In the genomic region with DNA sequence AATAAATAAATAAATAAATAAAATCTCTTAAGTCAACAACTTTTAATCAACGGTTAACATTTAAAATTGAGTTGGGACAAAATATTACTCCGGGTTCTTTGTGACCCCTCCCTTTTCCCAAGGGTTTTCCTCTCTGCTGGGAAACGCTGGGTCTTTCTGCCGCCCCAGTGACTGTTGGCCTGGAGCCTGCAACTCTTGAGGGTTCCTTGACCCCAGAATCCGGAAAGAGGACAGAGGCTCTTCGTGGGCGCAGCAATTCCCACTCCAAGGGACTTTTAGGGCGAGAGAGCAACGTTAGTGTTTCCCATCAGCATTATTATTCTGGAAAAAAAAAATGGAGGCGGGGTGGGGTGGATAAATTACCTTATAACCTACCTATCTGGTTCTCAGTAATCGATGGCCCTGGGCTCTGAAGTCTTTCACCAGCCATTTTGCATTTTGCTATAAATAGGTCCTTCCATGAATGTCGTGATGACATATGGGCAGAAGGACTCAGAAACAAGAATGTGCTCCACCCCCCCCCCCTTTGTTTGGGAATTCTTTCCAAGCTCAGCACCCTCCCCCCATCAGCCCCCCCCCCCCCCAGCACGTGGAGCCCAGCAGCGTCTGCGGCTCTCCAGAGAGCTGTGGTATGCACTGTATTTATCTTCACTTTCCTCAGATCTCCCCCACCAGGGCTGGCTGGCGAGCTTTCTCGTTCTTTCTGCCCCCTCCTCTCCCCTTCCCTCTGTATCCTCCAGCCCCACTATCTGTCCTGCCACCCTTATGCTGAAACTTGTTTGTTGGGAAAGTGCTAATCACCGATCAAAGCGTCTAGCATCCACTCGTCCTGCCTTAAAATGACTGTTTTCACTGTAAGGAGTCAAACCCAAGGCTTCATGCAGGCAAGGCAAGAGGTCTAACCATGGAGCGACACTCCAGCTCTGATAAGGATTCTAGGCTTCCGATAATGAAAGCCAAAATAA, we compare ENCODE assay signal across 10 mouse cellular contexts. TPM values are rescaled to one million over a fixed set of nuclear protein-coding genes. Genes with fewer than 3 reads are reported as not detected.
DNase-seq lines count a peak whose midpoint lies in the region; ATAC-seq and TF ChIP-seq lines count a peak whose summit lies in the region.
"Had no signal": no experiment of that assay in that cellular context is flagged by ENCODE, and none has a peak within 500 bp of the region (broad histone marks: within the 10 kb centered on the region; RNA-seq: fewer than 3 reads in every experiment).

No protein-coding gene starts in this region.

- ATAC-seq in embryonic facial prominence, embryonic 14.5 days (ENCODE audit: low read depth): peak; percentile 57; the same call in 1 of the 2 replicates
- ATAC-seq in limb, embryonic 14.5 days (ENCODE audit: low FRiP score, low read depth): peak; percentile 25; the same call in 1 of the 2 replicates
- ATAC-seq in midbrain, postnatal 0 days (ENCODE audit: low FRiP score): no peak

- H3K9ac ChIP-seq in embryonic facial prominence, embryonic 14.5 days (ENCODE audit: low read depth, low read length): no peak overlapping the region; the same call in 1 of the 2 replicates
- H3K9ac ChIP-seq in limb, embryonic 14.5 days (ENCODE audit: low read depth, low read length, severe bottlenecking): no peak overlapping the region
- H3K9ac ChIP-seq in midbrain, postnatal 0 days (replicated peaks; ENCODE audit: low read length, poor library complexity, severe bottlenecking): no peak overlapping the region

- DNase-seq in heart, adult 18-20 months: peak; percentile 51 to 64
- DNase-seq in heart, adult 8-10 months (ENCODE audit: low spot score): no peak
- peak; percentile 71 for DNase-seq in embryonic facial prominence, embryonic 14.5 days (ENCODE audit: low spot score)
- peak; percentile 47 for DNase-seq in hindbrain, embryonic 10.5 days (ENCODE audit: low spot score)
- peak; percentile 35 for DNase-seq in limb, embryonic 14.5 days (ENCODE audit: low spot score)
- no peak for DNase-seq in midbrain, postnatal 0 days (ENCODE audit: low spot score)
- no peak for DNase-seq in layer of hippocampus, postnatal 10 days (ENCODE audit: low spot score in 2 of 2)
- no peak for DNase-seq in right cerebral cortex, postnatal 14 days

- H3K9me3 ChIP-seq in embryonic facial prominence, embryonic 14.5 days (ENCODE audit: control insufficient read depth, low read length): no peaks in the 10 kb centered on the region
- H3K9me3 ChIP-seq in hindbrain, embryonic 10.5 days: no peaks in the 10 kb centered on the region
- no peaks in the 10 kb centered on the region for H3K9me3 ChIP-seq in limb, embryonic 14.5 days (ENCODE audit: control insufficient read depth, low read length)
- no peaks in the 10 kb centered on the region for H3K9me3 ChIP-seq in midbrain, postnatal 0 days (ENCODE audit: low read length)

- 7% methylated on average over 22 of the region's 22 CpGs for WGBS in embryonic facial prominence, embryonic 14.5 days
- WGBS in hindbrain, embryonic 10.5 days: 9% methylated on average over 22 of the region's 22 CpGs
- WGBS in limb, embryonic 14.5 days: 9% methylated on average over 22 of the region's 22 CpGs
- 14% methylated on average over 21 of the region's 22 CpGs for WGBS in midbrain, postnatal 0 days

- peak overlapping the region; percentile 56 for H3K4me2 ChIP-seq in embryonic facial prominence, embryonic 14.5 days (ENCODE audit: low read depth, low read length)
- H3K4me2 ChIP-seq in limb, embryonic 14.5 days (replicated peaks; ENCODE audit: low read depth, low read length, severe bottlenecking): peak overlapping the region; percentile 39
- peak overlapping the region; percentile 33; the same call in 1 of the 2 replicates for H3K4me2 ChIP-seq in midbrain, postnatal 0 days (ENCODE audit: low read depth, low read length, poor library complexity, severe bottlenecking)

- H3K4me3 ChIP-seq in embryonic facial prominence, embryonic 14.5 days (ENCODE audit: low read depth, low read length): peak overlapping the region; percentile 23
- H3K4me3 ChIP-seq in hindbrain, embryonic 10.5 days: peak overlapping the region; percentile 44
- peak overlapping the region; percentile 14; the same call in 1 of the 2 replicates for H3K4me3 ChIP-seq in limb, embryonic 14.5 days (replicated peaks; ENCODE audit: low read length)
- 0 out of 2 replicates have a peak overlapping the region, but pooled peaks have one; percentile 2 for H3K4me3 ChIP-seq in midbrain, postnatal 0 days (ENCODE audit: low read depth, low read length)

- H3K36me3 ChIP-seq in embryonic facial prominence, embryonic 14.5 days (ENCODE audit: control insufficient read depth, insufficient read depth, low read length): no peaks in the 10 kb centered on the region
- H3K36me3 ChIP-seq in hindbrain, embryonic 10.5 days: no peaks in the 10 kb centered on the region
- H3K36me3 ChIP-seq in limb, embryonic 14.5 days (ENCODE audit: control insufficient read depth, insufficient read depth, low read length): no peaks in the 10 kb centered on the region
- no peaks in the 10 kb centered on the region for H3K36me3 ChIP-seq in midbrain, postnatal 0 days (ENCODE audit: insufficient read depth, low read length)

- no peak for TF ChIP-seq CTCF in midbrain, postnatal 0 days (IDR thresholded peaks at IDR 0.05)

- H3K27me3 ChIP-seq in embryonic facial prominence, embryonic 14.5 days (replicated peaks; ENCODE audit: control insufficient read depth, insufficient read depth, low read length): no peaks in the 10 kb centered on the region
- no peaks in the 10 kb centered on the region for H3K27me3 ChIP-seq in hindbrain, embryonic 10.5 days (ENCODE audit: insufficient read depth, poor library complexity, severe bottlenecking)
- no peaks in the 10 kb centered on the region for H3K27me3 ChIP-seq in limb, embryonic 14.5 days (ENCODE audit: control insufficient read depth, insufficient read depth, low read length)
- no peaks in the 10 kb centered on the region for H3K27me3 ChIP-seq in midbrain, postnatal 0 days (ENCODE audit: insufficient read depth, low read length)
- H3K27me3 ChIP-seq: CH12.LX had no signal

- peak overlapping the region; percentile 72 for H3K27ac ChIP-seq in embryonic facial prominence, embryonic 14.5 days (replicated peaks; ENCODE audit: low read depth, low read length)
- H3K27ac ChIP-seq in hindbrain, embryonic 10.5 days: peak overlapping the region; percentile 83
- H3K27ac ChIP-seq in limb, embryonic 14.5 days (replicated peaks; ENCODE audit: low read depth, low read length): peak overlapping the region; percentile 41
- H3K27ac ChIP-seq in midbrain, postnatal 0 days (ENCODE audit: low read depth, low read length): no peak overlapping the region
- H3K27ac ChIP-seq: macrophage had no signal

- peaks cover 18% of the 10 kb centered on the region for H3K4me1 ChIP-seq in embryonic facial prominence, embryonic 14.5 days (ENCODE audit: control insufficient read depth, insufficient read depth, low read length)
- H3K4me1 ChIP-seq in hindbrain, embryonic 10.5 days (replicated peaks): peaks cover 20% of the 10 kb centered on the region
- peaks cover 31% of the 10 kb centered on the region for H3K4me1 ChIP-seq in limb, embryonic 14.5 days (ENCODE audit: control insufficient read depth, insufficient read depth, low read length)
- no peaks in the 10 kb centered on the region for H3K4me1 ChIP-seq in midbrain, postnatal 0 days (ENCODE audit: insufficient read depth, low read length)

- no peak for TF ChIP-seq POLR2A in limb, embryonic 14.5 days (IDR thresholded peaks at IDR 0.05; ENCODE audit: borderline replicate concordance, extremely low read depth, insufficient read depth, insufficient read length)

RNA-seq across cellular contexts. Expression of gene Cdkl1, which starts 32.6 kb away (rescaled TPM):
- 10 to 100 TPM; 11.2 to 15.7 TPM for total RNA-seq in heart, adult 18-20 months (2021)
- total RNA-seq in heart, adult 8-10 months (2022): 10 to 100 TPM; 11.8 to 17.0 (median 14.4) TPM
- 1.9 and 2.9 TPM in 2 replicates for polyA plus RNA-seq in embryonic facial prominence, embryonic 14.5 days (2014; fragmentation: Nextera tagmentation; extraction: Ambion mirVana)
- polyA plus RNA-seq in hindbrain, embryonic 10.5 days (2016; fragmentation: Nextera tagmentation; extraction: Ambion mirVana): 0.62 and 0.71 TPM in 2 replicates
- polyA plus RNA-seq in limb, embryonic 14.5 days (2012; rRNA removed): 0.86 and 1.9 TPM in 2 replicates
- polyA plus RNA-seq in limb, embryonic 14.5 days (2014; fragmentation: Nextera tagmentation; extraction: Ambion mirVana): 1.7 and 2.2 TPM in 2 replicates
- 40.3 and 46.0 TPM in 2 replicates for total RNA-seq in midbrain, postnatal 0 days (2014; rRNA removed)
- polyA plus RNA-seq in midbrain, postnatal 0 days (2015; fragmentation: Nextera tagmentation; extraction: Ambion mirVana): 21.7 and 21.8 TPM in 2 replicates
- total RNA-seq in layer of hippocampus, postnatal 10 days (2021): 10 to 100 TPM; 25.1 to 27.9 TPM
- total RNA-seq: CH12.LX had no signal
- polyA plus RNA-seq: macrophage had no signal

RNA-seq across cellular contexts. Expression of gene Atp5s, which starts 33.8 kb away (rescaled TPM):
- 10 to 100 TPM; 35.1 to 40.5 TPM for total RNA-seq in heart, adult 18-20 months (2021)
- total RNA-seq in heart, adult 8-10 months (2022): 10 to 100 TPM; 28.1 to 38.2 (median 32.3) TPM
- 30.4 and 32.0 TPM in 2 replicates for polyA plus RNA-seq in embryonic facial prominence, embryonic 14.5 days (2014; fragmentation: Nextera tagmentation; extraction: Ambion mirVana)
- 20.3 and 21.2 TPM in 2 replicates for polyA plus RNA-seq in hindbrain, embryonic 10.5 days (2016; fragmentation: Nextera tagmentation; extraction: Ambion mirVana)
- polyA plus RNA-seq in limb, embryonic 14.5 days (2012; rRNA removed): 26.1 and 29.4 TPM in 2 replicates
- 30.8 and 36.1 TPM in 2 replicates for polyA plus RNA-seq in limb, embryonic 14.5 days (2014; fragmentation: Nextera tagmentation; extraction: Ambion mirVana)
- total RNA-seq in midbrain, postnatal 0 days (2014; rRNA removed): 19.8 and 41.7 TPM in 2 replicates
- 39.1 and 44.4 TPM in 2 replicates for polyA plus RNA-seq in midbrain, postnatal 0 days (2015; fragmentation: Nextera tagmentation; extraction: Ambion mirVana)
- 10 to 100 TPM; 22.2 to 29.0 TPM for total RNA-seq in layer of hippocampus, postnatal 10 days (2021)

RNA-seq across cellular contexts. Expression of gene L2hgdh, which starts 33.8 kb away (rescaled TPM):
- 10 to 100 TPM; 44.2 to 48.3 TPM for total RNA-seq in heart, adult 18-20 months (2021)
- 10 to 100 TPM; 42.7 to 56.7 (median 46.3) TPM for total RNA-seq in heart, adult 8-10 months (2022)
- 21.2 and 21.8 TPM in 2 replicates for polyA plus RNA-seq in embryonic facial prominence, embryonic 14.5 days (2014; fragmentation: Nextera tagmentation; extraction: Ambion mirVana)
- 12.8 and 17.2 TPM in 2 replicates for polyA plus RNA-seq in hindbrain, embryonic 10.5 days (2016; fragmentation: Nextera tagmentation; extraction: Ambion mirVana)
- polyA plus RNA-seq in limb, embryonic 14.5 days (2012; rRNA removed): 14.7 and 14.9 TPM in 2 replicates
- 14.5 and 17.4 TPM in 2 replicates for polyA plus RNA-seq in limb, embryonic 14.5 days (2014; fragmentation: Nextera tagmentation; extraction: Ambion mirVana)
- total RNA-seq in midbrain, postnatal 0 days (2014; rRNA removed): 11.0 and 14.8 TPM in 2 replicates
- polyA plus RNA-seq in midbrain, postnatal 0 days (2015; fragmentation: Nextera tagmentation; extraction: Ambion mirVana): 9.7 and 9.8 TPM in 2 replicates
- total RNA-seq in layer of hippocampus, postnatal 10 days (2021): 10 to 100 TPM; 12.8 to 14.2 TPM

Comparison
In these comparisons a context has a peak if more than half of its experiments do, and no peak if none do; other contexts are left out.
1. DNase-seq: peak in heart, adult 18-20 months (2 of 2), embryonic facial prominence, embryonic 14.5 days (single experiment), hindbrain, embryonic 10.5 days (single experiment) and limb, embryonic 14.5 days (single experiment); none in heart, adult 8-10 months (single experiment), midbrain, postnatal 0 days (single experiment), layer of hippocampus, postnatal 10 days (0 of 2) and right cerebral cortex, postnatal 14 days (single experiment).
2. Peak in every context shown above with its lines, with median percentiles within 50 percentile points of each other: H3K4me2 ChIP-seq and H3K4me3 ChIP-seq.